Mouse (Mus musculus): ENCODE results near the gene Tfip11. TPM values are rescaled to one million over a fixed set of nuclear protein-coding genes. Genes with fewer than 3 reads are reported as not detected.

The Tfip11 gene
- polyA plus RNA-seq, 1 experiment: 31.7 TPM

DNA sequence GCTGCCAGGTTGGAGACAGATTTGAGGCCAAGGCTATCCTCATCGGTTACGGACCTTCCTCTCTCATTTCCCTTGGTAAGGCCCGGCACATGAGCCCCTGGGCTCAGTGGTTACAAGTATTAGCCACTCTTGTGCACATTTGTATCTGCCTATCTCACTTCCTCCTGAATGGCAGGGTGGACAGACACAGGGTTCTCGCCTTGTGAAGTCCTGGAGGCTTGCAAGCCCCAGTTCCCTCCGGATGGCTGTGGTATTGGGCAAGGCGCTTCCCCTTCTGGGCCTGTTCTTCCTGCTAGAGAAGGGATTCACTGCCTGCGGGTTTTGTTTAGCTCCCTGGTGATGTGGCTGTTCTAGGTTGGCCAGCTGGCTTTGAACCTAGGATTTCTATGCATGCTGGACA, 46.0 kb upstream of the Tfip11 start:
- H3K4me2 ChIP-seq (ENCODE audit: low read depth): peak overlapping the region; percentile 99
- no peaks in the 10 kb centered on the region for H3K27me3 ChIP-seq (ENCODE audit: control insufficient read depth, insufficient read depth, insufficient read length)
- no peak for TF ChIP-seq SRF (IDR thresholded peaks at IDR 0.05; ENCODE audit: control insufficient read depth, insufficient read length, low read depth)
- H3K36me3 ChIP-seq (ENCODE audit: control insufficient read depth, insufficient read depth): no peaks in the 10 kb centered on the region
- H3K4me3 ChIP-seq: peak overlapping the region; percentile 84
- H3K79me2 ChIP-seq (ENCODE audit: control insufficient read depth, insufficient read depth): peaks cover 77% of the 10 kb centered on the region
- peak overlapping the region; percentile 9 for H3ac ChIP-seq (ENCODE audit: control insufficient read depth, insufficient read length)

GRCm38 (mm10) chr5:112280863-112281660, 45.1 kb upstream of the Tfip11 start:
- no peak for TF ChIP-seq E2F4 (IDR thresholded peaks at IDR 0.05; ENCODE audit: insufficient read depth)
- H3K27me3 ChIP-seq (ENCODE audit: control insufficient read depth, insufficient read depth, insufficient read length): no peaks in the 10 kb centered on the region
- peak overlapping the region; percentile 84 for H3K4me3 ChIP-seq

GRCm38 (mm10) chr5:112281676-112282075, 44.5 kb upstream of the Tfip11 start:
- Histone ChIP-seq H3K36me3 (ENCODE audit: control insufficient read depth, insufficient read depth) (peaks cover 4% of the 10 kb centered on the region), H3ac (ENCODE audit: control insufficient read depth, insufficient read length) (no peak overlapping the region), H3K4me3 (no peak overlapping the region), H3K27me3 (ENCODE audit: control insufficient read depth, insufficient read depth, insufficient read length) (no peaks in the 10 kb centered on the region), H3K4me2 (ENCODE audit: low read depth) (peak overlapping the region; percentile 99), H3K79me2 (ENCODE audit: control insufficient read depth, insufficient read depth) (peaks cover 93% of the 10 kb centered on the region)
- TF ChIP-seq MYOD1 (IDR thresholded peaks at IDR 0.05; ENCODE audit: control insufficient read depth in 1 of 3, insufficient read length in 2 of 3, low read depth in 2 of 3) (no peak), MAX (IDR thresholded peaks at IDR 0.05; ENCODE audit: low read depth) (no peak), SRF (IDR thresholded peaks at IDR 0.05; ENCODE audit: control insufficient read depth, insufficient read length, low read depth) (no peak), E2F4 (IDR thresholded peaks at IDR 0.05; ENCODE audit: insufficient read depth) (no peak), CEBPB (IDR thresholded peaks at IDR 0.05; ENCODE audit: insufficient read depth, poor library complexity, severe bottlenecking) (no peak), POLR2A (IDR thresholded peaks at IDR 0.05; ENCODE audit: insufficient read length, low read depth) (no peak), REST (IDR thresholded peaks at IDR 0.05; ENCODE audit: insufficient read depth, insufficient read length) (no peak), TCF12 (IDR thresholded peaks at IDR 0.05; ENCODE audit: insufficient read depth, poor library complexity, severe bottlenecking) (no peak), TCF3 (IDR thresholded peaks at IDR 0.05; ENCODE audit: insufficient read length, low read depth) (no peak), USF1 (IDR thresholded peaks at IDR 0.05; ENCODE audit: low read depth) (no peak), POLR2AphosphoS2 (IDR thresholded peaks at IDR 0.05; ENCODE audit: insufficient read length, low read depth) (no peak), MYOG (IDR thresholded peaks at IDR 0.05; ENCODE audit: control insufficient read depth in 1 of 3, insufficient read depth in 1 of 3, insufficient read length in 2 of 3, low read depth in 2 of 3) (no peak)

More at GRCm38 (mm10) chr5:112280863-112281660, 45.1 kb upstream of the Tfip11 start:
- Histone ChIP-seq H3K79me2 (ENCODE audit: control insufficient read depth, insufficient read depth) (peaks cover 87% of the 10 kb centered on the region), H3K36me3 (ENCODE audit: control insufficient read depth, insufficient read depth) (peaks cover under 1% of the 10 kb centered on the region), H3K4me2 (ENCODE audit: low read depth) (peak overlapping the region; percentile 99), H3ac (ENCODE audit: control insufficient read depth, insufficient read length) (no peak overlapping the region)

DNA sequence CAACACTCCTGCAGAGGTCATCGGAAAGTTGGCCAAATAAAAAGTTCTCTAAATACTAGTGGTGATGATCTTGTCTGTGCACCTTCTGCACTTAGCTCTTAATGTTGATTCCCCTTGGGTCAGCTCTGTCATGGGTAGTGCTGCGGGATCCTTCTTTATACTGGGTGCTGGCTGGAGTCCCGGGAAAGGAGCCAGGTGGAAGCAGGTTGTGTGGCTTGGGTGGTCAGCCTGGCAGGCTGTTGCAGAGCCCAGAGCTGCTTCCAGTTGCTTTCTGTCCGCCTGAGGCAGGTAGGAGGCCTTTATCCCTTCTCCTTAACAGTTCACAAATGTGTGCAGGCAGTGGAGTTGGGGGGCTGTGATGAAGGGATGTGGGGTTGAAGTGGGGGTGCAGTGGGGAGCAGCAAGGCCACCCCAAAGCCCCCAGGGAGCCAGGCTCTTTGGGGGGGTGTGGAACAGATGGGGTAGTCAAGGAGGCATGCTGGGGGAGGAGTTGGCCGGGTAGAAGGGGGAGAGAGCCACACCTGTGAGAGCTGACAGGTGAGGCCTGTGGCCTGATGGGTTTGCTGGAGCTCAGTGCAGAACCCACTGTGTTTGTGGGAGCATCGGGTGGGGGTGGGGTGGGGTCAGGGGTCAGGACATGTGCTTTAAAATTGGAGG, 43.9 kb upstream of the Tfip11 start:
- peak overlapping the region; percentile 99 for H3K4me2 ChIP-seq (ENCODE audit: low read depth)
- H3K79me2 ChIP-seq (ENCODE audit: control insufficient read depth, insufficient read depth): peaks cover 89% of the 10 kb centered on the region
- no peak overlapping the region for H3K4me3 ChIP-seq
- peaks cover 4% of the 10 kb centered on the region for H3K36me3 ChIP-seq (ENCODE audit: control insufficient read depth, insufficient read depth)
- TF ChIP-seq MAX (IDR thresholded peaks at IDR 0.05; ENCODE audit: low read depth): no peak
- TF ChIP-seq MYOG (IDR thresholded peaks at IDR 0.05; ENCODE audit: control insufficient read depth in 1 of 3, insufficient read depth in 1 of 3, insufficient read length in 2 of 3, low read depth in 2 of 3): peak in 1 of 3 experiments; percentile 48
- TF ChIP-seq SRF (IDR thresholded peaks at IDR 0.05; ENCODE audit: control insufficient read depth, insufficient read length, low read depth): no peak
- peak in 2 of 3 experiments; percentile 7 to 10 for TF ChIP-seq MYOD1 (IDR thresholded peaks at IDR 0.05; ENCODE audit: control insufficient read depth in 1 of 3, insufficient read length in 2 of 3, low read depth in 2 of 3)
- no peak for TF ChIP-seq POLR2AphosphoS2 (IDR thresholded peaks at IDR 0.05; ENCODE audit: insufficient read length, low read depth)
- no peak for TF ChIP-seq TCF12 (IDR thresholded peaks at IDR 0.05; ENCODE audit: insufficient read depth, poor library complexity, severe bottlenecking)
- TF ChIP-seq CEBPB (IDR thresholded peaks at IDR 0.05; ENCODE audit: insufficient read depth, poor library complexity, severe bottlenecking): no peak
- no peak for TF ChIP-seq USF1 (IDR thresholded peaks at IDR 0.05; ENCODE audit: low read depth)
- no peaks in the 10 kb centered on the region for H3K27me3 ChIP-seq (ENCODE audit: control insufficient read depth, insufficient read depth, insufficient read length)
- H3ac ChIP-seq (ENCODE audit: control insufficient read depth, insufficient read length): no peak overlapping the region

- Histone ChIP-seq H3ac (ENCODE audit: control insufficient read depth, insufficient read length) (no peak overlapping the region), H3K4me2 (ENCODE audit: low read depth) (no peak overlapping the region), H3K36me3 (ENCODE audit: control insufficient read depth, insufficient read depth) (peaks cover 4% of the 10 kb centered on the region), H3K79me2 (ENCODE audit: control insufficient read depth, insufficient read depth) (peaks cover 88% of the 10 kb centered on the region), H3K27me3 (ENCODE audit: control insufficient read depth, insufficient read depth, insufficient read length) (no peaks in the 10 kb centered on the region), H3K4me3 (no peak overlapping the region)
- no peak for TF ChIP-seq USF1 (IDR thresholded peaks at IDR 0.05; ENCODE audit: low read depth)
- no peak for TF ChIP-seq MYOD1 (IDR thresholded peaks at IDR 0.05; ENCODE audit: control insufficient read depth in 1 of 3, insufficient read length in 2 of 3, low read depth in 2 of 3)
Measured at GRCm38 (mm10) chr5:112282780-112283482, 43.2 kb upstream of the Tfip11 start.
